Mouse (Mus musculus) bone marrow, adult 2 months (tissue): ENCODE measurements around the gene Trim60. TPM values are rescaled to one million over a fixed set of nuclear protein-coding genes. Genes with fewer than 3 reads are reported as not detected.

Experiments
- H3K27ac ChIP-seq: fragments of 200-500 bp; 2 replicates; pipeline ENCODE4 v1.5.1; 2012; ENCODE audit warnings: low read depth, mild to moderate bottlenecking, control low read depth, inconsistent platforms, low read length; ENCODE audit not compliant: control insufficient read depth, poor library complexity, insufficient read depth
- H3K4me1 ChIP-seq: fragments of 200-500 bp; 2 replicates; pipeline ENCODE4 v1.6.1; 2011; ENCODE audit warnings: low read length; ENCODE audit not compliant: control insufficient read depth, insufficient read depth
- H3K4me3 ChIP-seq: fragments of 200-500 bp; replicated peaks from 2 replicates; pipeline ENCODE3; 2011; ENCODE audit warnings: mild to moderate bottlenecking, low read depth, low read length, control low read depth; ENCODE audit not compliant: control insufficient read depth
- CTCF ChIP-seq: fragments of 200-500 bp; IDR thresholded peaks from 2 replicates; pipeline ENCODE4 v1.5.1; 2011; ENCODE audit warnings: low read length, control low read depth; ENCODE audit not compliant: control insufficient read depth, insufficient read depth
- POLR2A ChIP-seq: fragments of 200-500 bp; IDR thresholded peaks from 2 replicates; pipeline ENCODE4 v1.6.1; 2011; ENCODE audit warnings: low read depth, mild to moderate bottlenecking, control low read depth, low read length, borderline replicate concordance; ENCODE audit not compliant: control insufficient read depth
- WGBS: fragments of 180-500 bp; shearing (Covaris S2); methylation state at CpG from one replicate; pipeline ENCODE4 v1.1.7; 2018; 5-methylcytosine and 5-hydroxymethylcytosine counted together
- polyA plus RNA-seq: library from polyadenylated mRNA; stranded (reverse); fragments of >200 nt; gene quantifications from 2 replicates; pipeline ENCODE4 v1.2.4, GENCODE M21; 2011; ENCODE audit warnings: low replicate concordance; ENCODE audit not compliant: missing spikeins, insufficient read depth, insufficient read length

The Trim60 gene
- polyA plus RNA-seq, 1 experiment: not detected

DNA sequence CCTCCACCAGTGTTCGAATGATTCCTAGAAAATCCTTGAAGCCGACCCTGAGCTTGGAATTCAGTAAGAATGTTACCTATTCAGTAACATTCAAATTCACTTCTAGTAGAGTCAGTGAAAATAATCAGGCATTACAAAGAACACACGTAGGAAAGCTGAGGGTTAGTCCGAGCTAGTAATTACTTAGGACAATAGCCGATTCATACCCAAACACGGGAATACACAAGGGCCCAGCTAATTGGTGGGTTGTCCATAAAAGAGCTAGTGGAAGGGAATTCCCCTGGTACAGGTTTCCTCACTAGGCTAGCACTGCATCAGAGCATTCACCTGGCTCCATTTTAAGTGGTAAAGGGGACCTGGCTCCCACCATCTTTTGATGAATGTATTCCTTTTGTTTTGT, 66.3 kb downstream of the Trim60 start:
- Histone ChIP-seq H3K4me1 (peaks cover 2% of the 10 kb centered on the region; the same call in 1 of the 2 replicates), H3K4me3 (no peak overlapping the region), H3K27ac (no peak overlapping the region)
- no peak for TF ChIP-seq POLR2A
- TF ChIP-seq CTCF: no peak
- WGBS: 89% methylated on average over 6 of the region's 6 CpGs

Other genes starting within 250 kb of the Trim60 start
- gene Klhl2, start 168.6 kb downstream of the Trim60 start, polyA plus RNA-seq: 1.8 and 6.2 TPM in 2 replicates
- 3.8 and 27.7 TPM in 2 replicates for gene Tmem192, start 71.4 kb downstream of the Trim60 start, polyA plus RNA-seq
- gene Trim75, start 30.8 kb downstream of the Trim60 start, polyA plus RNA-seq: not detected in 2 replicates
- gene Trim61, start 61 bp downstream of the Trim60 start, polyA plus RNA-seq: not detected in 2 replicates
- gene Apela, start 18.8 kb upstream of the Trim60 start, polyA plus RNA-seq: 13.4 TPM in 1 of 2 replicates, not detected in the other
- gene Gm10663, start 56.4 kb upstream of the Trim60 start, polyA plus RNA-seq: not detected in 2 replicates
- not detected in 2 replicates for gene BC030870, start 111.0 kb upstream of the Trim60 start, polyA plus RNA-seq